Mouse (Mus musculus) heart, postnatal 0 days (tissue): ENCODE data around the gene Gpr87. TPM values are rescaled to one million over a fixed set of nuclear protein-coding genes. Genes with fewer than 3 reads are reported as not detected.

Experiments used
- ATAC-seq: fragments of 200-750 bp; cut with Nextera tagmentation; 2 replicates; pipeline ENCODE4 v1.8.0; 2017; ENCODE audit warnings: low read depth, moderate number of reproducible peaks, moderate library complexity; ENCODE audit not compliant: insufficient read depth
- DNase-seq: peaks from one replicate; pipeline ENCODE4 v3.0.0-alpha.2; 2016; ENCODE audit warnings: low spot score
- H3K27ac ChIP-seq: fragments of 300-500 bp; sonication (generic); 2 replicates; pipeline ENCODE4 v1.5.1; 2014; ENCODE audit warnings: low read depth, mild to moderate bottlenecking
- H3K27me3 ChIP-seq: fragments of 300-500 bp; sonication (generic); 2 replicates; pipeline ENCODE4 v1.6.1; 2014; ENCODE audit warnings: low read length, mixed read lengths; ENCODE audit not compliant: control insufficient read depth, insufficient read depth
- H3K36me3 ChIP-seq: fragments of 300-500 bp; sonication (generic); replicated peaks from 2 replicates; pipeline ENCODE4 v1.6.1; 2014; ENCODE audit warnings: low read length, mixed read lengths; ENCODE audit not compliant: control insufficient read depth, insufficient read depth
- H3K4me1 ChIP-seq: fragments of 300-500 bp; sonication (generic); 2 replicates; pipeline ENCODE4 v1.6.1; 2014; ENCODE audit warnings: antibody characterized with exemption; ENCODE audit not compliant: control insufficient read depth, insufficient read depth
- H3K4me2 ChIP-seq: fragments of 300-500 bp; sonication (generic); 2 replicates; pipeline ENCODE4 v1.6.1; 2014; ENCODE audit warnings: low read depth, mild to moderate bottlenecking, low read length, moderate library complexity
- H3K4me3 ChIP-seq: fragments of 300-500 bp; sonication (generic); 2 replicates; pipeline ENCODE4 v1.5.1; 2014; ENCODE audit warnings: low read depth, low read length
- H3K9ac ChIP-seq: fragments of 300-500 bp; sonication (generic); replicated peaks from 2 replicates; pipeline ENCODE4 v1.6.1; 2014; ENCODE audit warnings: low read depth, low read length, mixed read lengths
- H3K9me3 ChIP-seq: fragments of 300-500 bp; sonication (generic); replicated peaks from 2 replicates; pipeline ENCODE4 v1.6.1; 2016; ENCODE audit warnings: low read length; ENCODE audit not compliant: control insufficient read depth
- CTCF ChIP-seq: IDR thresholded peaks from 2 replicates; pipeline ENCODE4 v1.5.1; 2016; ENCODE audit warnings: antibody characterized with exemption, control low read depth, low read depth
- EP300 ChIP-seq: IDR thresholded peaks from 2 replicates; pipeline ENCODE4 v1.6.1; 2016; ENCODE audit warnings: antibody characterized with exemption, low read depth
- WGBS: fragments of 180-500 bp; shearing (Covaris S2); extraction: QIAGEN DNeasy Blood & Tissue Kit; methylation state at CpG from one replicate; pipeline ENCODE4 v1.1.7; 2014; 5-methylcytosine and 5-hydroxymethylcytosine counted together
- polyA plus RNA-seq: library from polyadenylated mRNA; unstranded; fragments of >200 nt; fragmentation: Nextera tagmentation; extraction: Ambion mirVana; gene quantifications from 2 replicates; pipeline ENCODE4 v1.2.1, GENCODE M21; 2015
- total RNA-seq: library from RNA; depleted of rRNA; stranded (reverse); fragments of >200 nt; gene quantifications from 2 replicates; pipeline ENCODE4 v1.2.3, GENCODE M21; 2014; ENCODE audit warnings: low replicate concordance

Gpr87 gene
- total and polyA plus RNA-seq, 2 experiments from 2014 or later: not detected

GRCm38 (mm10) chr3:59169921-59170627, 24.8 kb downstream of the Gpr87 start:
- no peak overlapping the region for H3K27ac ChIP-seq
- no peaks in the 10 kb centered on the region for H3K36me3 ChIP-seq
- no peaks in the 10 kb centered on the region for H3K9me3 ChIP-seq
- no peak overlapping the region for H3K4me2 ChIP-seq
- 45% methylated on average over 2 of the region's 2 CpGs for WGBS
- no peak for TF ChIP-seq CTCF
- TF ChIP-seq EP300: no peak
- no peaks in the 10 kb centered on the region for H3K27me3 ChIP-seq
- no peak for DNase-seq
- H3K4me3 ChIP-seq: no peak overlapping the region
- no peak for ATAC-seq
- peaks cover 7% of the 10 kb centered on the region; the same call in 1 of the 2 replicates for H3K4me1 ChIP-seq
- H3K9ac ChIP-seq: no peak overlapping the region

DNA sequence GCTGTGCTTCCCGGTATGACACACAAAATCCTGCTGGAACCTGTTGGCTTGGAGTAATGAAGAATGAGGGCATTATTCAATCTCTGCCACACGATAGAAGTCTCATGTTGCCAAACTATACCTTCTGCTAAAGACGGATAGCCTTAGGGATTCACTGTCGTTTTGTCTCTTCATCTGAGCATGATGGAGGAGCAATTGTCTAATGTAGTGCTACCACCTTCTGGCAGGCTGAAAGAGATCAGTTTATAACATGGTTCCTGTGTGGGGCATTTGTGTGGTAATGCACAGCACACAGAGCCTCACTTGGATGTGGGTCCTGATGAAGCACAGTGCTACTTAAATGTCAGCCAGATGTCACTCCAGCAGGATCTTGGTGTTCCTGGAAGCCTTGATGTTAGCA, 25.7 kb downstream of the Gpr87 start:
- ATAC-seq (no peak), DNase-seq (no peak)
- Histone ChIP-seq H3K27ac (no peak overlapping the region), H3K9ac (no peak overlapping the region), H3K27me3 (no peaks in the 10 kb centered on the region), H3K36me3 (no peaks in the 10 kb centered on the region), H3K9me3 (no peaks in the 10 kb centered on the region), H3K4me2 (no peak overlapping the region), H3K4me3 (no peak overlapping the region), H3K4me1 (peaks cover 7% of the 10 kb centered on the region; the same call in 1 of the 2 replicates)
- TF ChIP-seq EP300 (no peak), CTCF (peak; percentile 29)
- WGBS: 74% methylated on average over 4 of the region's 4 CpGs

DNA sequence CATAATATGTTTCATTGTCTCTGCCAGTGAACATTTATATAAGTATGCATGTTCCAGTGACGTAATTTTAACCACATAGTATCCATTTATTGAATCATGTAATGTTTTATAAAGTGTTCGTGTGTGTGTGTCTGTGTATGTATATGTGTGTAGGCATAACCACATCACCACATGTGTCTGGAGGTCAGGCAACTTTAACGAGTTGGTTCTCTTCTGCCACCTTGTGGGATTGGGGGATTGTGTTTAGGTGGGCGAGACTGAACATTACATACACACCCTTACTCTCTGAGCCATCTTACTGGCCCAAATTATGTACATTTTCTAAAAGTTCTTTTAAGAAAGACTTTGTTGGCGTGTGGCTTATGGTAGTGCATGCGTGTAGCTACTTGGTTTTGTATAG, 26.4 kb downstream of the Gpr87 start:
- H3K9ac ChIP-seq: no peak overlapping the region
- 82% methylated on average over 6 of the region's 6 CpGs for WGBS
- no peak overlapping the region for H3K27ac ChIP-seq
- peaks cover 7% of the 10 kb centered on the region; the same call in 1 of the 2 replicates for H3K4me1 ChIP-seq
- TF ChIP-seq CTCF (peak; percentile 34), EP300 (no peak)
- ATAC-seq: no peak
- DNase-seq: no peak
- no peaks in the 10 kb centered on the region for H3K27me3 ChIP-seq
- H3K36me3 ChIP-seq: no peaks in the 10 kb centered on the region
- H3K4me2 ChIP-seq: no peak overlapping the region
- H3K4me3 ChIP-seq: no peak overlapping the region
- no peaks in the 10 kb centered on the region for H3K9me3 ChIP-seq

DNA sequence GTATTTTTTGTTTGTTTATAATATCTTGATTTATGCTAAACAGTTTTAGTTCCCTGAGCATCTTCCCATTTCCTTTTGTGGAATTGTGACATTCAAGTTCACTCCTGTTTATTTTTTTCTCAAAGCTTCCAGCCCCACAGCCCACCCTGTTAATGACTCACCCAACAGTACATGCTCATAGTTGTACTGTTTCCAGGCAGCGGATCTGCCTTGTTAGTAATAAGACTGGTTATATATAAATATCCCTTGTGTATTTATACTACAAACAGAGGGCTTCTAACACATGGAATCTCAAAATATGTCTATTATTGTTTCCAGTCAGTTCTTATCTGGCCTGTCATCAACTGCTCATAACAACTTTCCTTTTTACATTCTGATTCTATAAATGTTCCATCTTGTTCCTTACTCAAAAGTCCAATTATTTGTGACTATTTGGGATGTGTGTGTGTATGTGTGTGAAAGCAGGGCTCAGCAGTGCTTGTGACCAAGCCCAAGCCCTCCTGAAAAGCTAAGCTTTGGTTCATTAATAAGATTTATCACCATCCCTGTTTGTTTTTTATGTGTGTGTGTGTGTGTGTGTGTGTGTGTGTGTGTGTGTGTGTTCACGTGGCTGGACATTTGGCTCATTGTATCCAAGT, 27.4 kb downstream of the Gpr87 start:
- Histone ChIP-seq H3K4me1 (peaks cover 7% of the 10 kb centered on the region; the same call in 1 of the 2 replicates), H3K9ac (no peak overlapping the region), H3K27me3 (no peaks in the 10 kb centered on the region), H3K4me2 (no peak overlapping the region), H3K9me3 (no peaks in the 10 kb centered on the region), H3K4me3 (no peak overlapping the region), H3K27ac (peak overlapping the region; percentile 9; the same call in 1 of the 2 replicates), H3K36me3 (no peaks in the 10 kb centered on the region)
- DNase-seq (no peak), ATAC-seq (no peak)
- TF ChIP-seq EP300 (no peak), CTCF (no peak)
- 73% methylated on average over 2 of the region's 2 CpGs for WGBS

GRCm38 (mm10) chr3:59160465-59160864, 34.4 kb downstream of the Gpr87 start:
- no peak overlapping the region for H3K4me2 ChIP-seq
- H3K4me1 ChIP-seq: no peaks in the 10 kb centered on the region
- no peak overlapping the region for H3K27ac ChIP-seq
- ATAC-seq (no peak), DNase-seq (no peak)
- TF ChIP-seq CTCF (no peak), EP300 (no peak)
- H3K27me3 ChIP-seq: no peaks in the 10 kb centered on the region
- H3K4me3 ChIP-seq: no peak overlapping the region
- no peaks in the 10 kb centered on the region for H3K9me3 ChIP-seq
- H3K36me3 ChIP-seq: no peaks in the 10 kb centered on the region
- WGBS: 84% methylated on average over 1 of the region's 1 CpGs
- H3K9ac ChIP-seq: no peak overlapping the region

DNA sequence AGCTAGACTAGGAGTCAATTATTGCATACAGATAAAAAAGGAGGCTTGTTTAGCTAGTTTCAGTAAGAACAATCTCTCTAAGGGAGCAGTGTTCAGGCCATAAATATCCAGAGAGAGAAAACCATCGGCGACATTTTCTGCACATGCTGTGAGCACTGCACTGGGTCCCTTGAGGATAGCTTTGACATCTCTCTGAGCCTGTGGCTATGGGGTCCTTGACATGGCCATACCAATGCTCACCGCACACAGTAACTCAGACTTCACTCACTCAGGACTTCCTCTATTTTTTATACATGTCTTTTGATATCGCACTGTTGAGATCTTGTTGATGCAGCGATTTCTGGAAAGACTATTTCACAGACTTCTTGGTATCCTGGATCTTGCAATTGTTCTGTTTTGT, 37.9 kb downstream of the Gpr87 start:
- Histone ChIP-seq H3K4me1 (no peaks in the 10 kb centered on the region), H3K9me3 (no peaks in the 10 kb centered on the region), H3K27ac (no peak overlapping the region), H3K9ac (no peak overlapping the region), H3K36me3 (no peaks in the 10 kb centered on the region), H3K27me3 (no peaks in the 10 kb centered on the region), H3K4me2 (no peak overlapping the region), H3K4me3 (no peak overlapping the region)
- 92% methylated on average over 5 of the region's 5 CpGs for WGBS
- DNase-seq (no peak), ATAC-seq (no peak)
- TF ChIP-seq CTCF (no peak), EP300 (no peak)
